Mouse (Mus musculus) cerebellum, adult 11 months (tissue): ENCODE data around the gene Gstt1.
"Not testable (repeated sequence)": the region's sequence is repeated elsewhere in the genome, so short reads cannot be mapped to it uniquely, and the experiment has no call there.

ENCODE experiments used
- DNase-seq: peaks from one replicate; pipeline ENCODE4 v3.0.0; 2022

Gene Gstt1

GRCm38 (mm10) chr10:75797619-75798175, 687 bp downstream of the Gstt1 start:
- peak; percentile 69 for DNase-seq

- no peak for DNase-seq
Observed at GRCm38 (mm10) chr10:75796731-75797516, 1.5 kb downstream of the Gstt1 start.

GRCm38 (mm10) chr10:75794880-75795279, 3.5 kb downstream of the Gstt1 start:
- DNase-seq: no peak

- no peak for DNase-seq
Observed at GRCm38 (mm10) chr10:75790773-75791172, 7.6 kb downstream of the Gstt1 start.

GRCm38 (mm10) chr10:75789841-75790240, 8.5 kb downstream of the Gstt1 start:
- DNase-seq: no peak

GRCm38 (mm10) chr10:75789081-75789735, 9.2 kb downstream of the Gstt1 start:
- no peak for DNase-seq

- no peak for DNase-seq
Observed at GRCm38 (mm10) chr10:75788277-75788676, 10.1 kb downstream of the Gstt1 start.

- no peak for DNase-seq
Observed at GRCm38 (mm10) chr10:75785442-75785841, 12.9 kb downstream of the Gstt1 start.

GRCm38 (mm10) chr10:75780769-75781578, 17.4 kb downstream of the Gstt1 start, which contains the start of the genes Gm20441 and Gstt3:
Gene Gm20441, minus strand, starts transcription at chr10:75780954.
Gene Gstt3, minus strand, starts transcription at chr10:75781414.
- DNase-seq: no peak

- no peak for DNase-seq
Observed at GRCm38 (mm10) chr10:75779206-75780174, 18.9 kb downstream of the Gstt1 start.

- no peak for DNase-seq
Observed at GRCm38 (mm10) chr10:75777885-75778284, 20.5 kb downstream of the Gstt1 start.

GRCm38 (mm10) chr10:75776562-75776961, 21.8 kb downstream of the Gstt1 start:
- no peak for DNase-seq

GRCm38 (mm10) chr10:75774587-75774986, 23.8 kb downstream of the Gstt1 start:
- DNase-seq: no peak

- no peak for DNase-seq
Observed at GRCm38 (mm10) chr10:75774102-75774501, 24.3 kb downstream of the Gstt1 start.

GRCm38 (mm10) chr10:75772795-75773664, 25.4 kb downstream of the Gstt1 start, which contains the start of gene Ddt:
Gene Ddt, minus strand, starts transcription at chr10:75773414.
- peak; percentile 84 for DNase-seq

- DNase-seq: not testable (repeated sequence)
Observed at GRCm38 (mm10) chr10:75767756-75768155, 30.6 kb downstream of the Gstt1 start.

GRCm38 (mm10) chr10:75766856-75767255, 31.5 kb downstream of the Gstt1 start:
- DNase-seq: no peak

GRCm38 (mm10) chr10:75764519-75765473, 33.6 kb downstream of the Gstt1 start:
- DNase-seq: peak; percentile 61
